Mouse (Mus musculus): ENCODE results near the gene B3galt1. TPM values are rescaled to one million over a fixed set of nuclear protein-coding genes. Genes with fewer than 3 reads are reported as not detected.

Gene B3galt1
- polyA plus RNA-seq, 1 experiment from 2014 or later = 12.8 TPM

DNA sequence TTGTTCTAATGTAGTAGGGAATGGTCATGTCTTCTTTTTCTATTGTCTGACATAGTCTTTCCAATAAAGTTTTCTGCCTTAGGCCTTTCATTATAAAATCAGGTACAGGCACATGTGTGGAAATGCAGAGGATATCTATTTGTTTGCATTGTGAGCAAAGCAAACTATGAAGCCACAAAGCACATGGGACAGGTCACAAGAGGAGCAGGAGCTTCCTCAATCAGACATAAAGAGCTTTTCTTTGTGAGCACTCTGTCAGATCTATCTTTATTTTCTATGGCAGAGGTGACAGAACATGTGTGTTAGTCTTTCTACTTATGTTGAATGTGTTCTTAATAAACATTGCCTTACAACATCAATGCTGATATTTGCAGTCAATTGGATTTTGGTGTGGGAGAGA is 410.1 kb downstream of the B3galt1 start:
- Histone ChIP-seq H3K4me1 (replicated peaks) (peaks cover 11% of the 10 kb centered on the region; the same call in 1 of the 2 replicates), H3K27ac (no peak overlapping the region), H3K27me3 (ENCODE audit: insufficient read depth, poor library complexity, severe bottlenecking) (no peaks in the 10 kb centered on the region), H3K9me3 (no peaks in the 10 kb centered on the region), H3K4me3 (no peak overlapping the region), H3K36me3 (no peaks in the 10 kb centered on the region)
- no peak for DNase-seq (ENCODE audit: low spot score)

DNA sequence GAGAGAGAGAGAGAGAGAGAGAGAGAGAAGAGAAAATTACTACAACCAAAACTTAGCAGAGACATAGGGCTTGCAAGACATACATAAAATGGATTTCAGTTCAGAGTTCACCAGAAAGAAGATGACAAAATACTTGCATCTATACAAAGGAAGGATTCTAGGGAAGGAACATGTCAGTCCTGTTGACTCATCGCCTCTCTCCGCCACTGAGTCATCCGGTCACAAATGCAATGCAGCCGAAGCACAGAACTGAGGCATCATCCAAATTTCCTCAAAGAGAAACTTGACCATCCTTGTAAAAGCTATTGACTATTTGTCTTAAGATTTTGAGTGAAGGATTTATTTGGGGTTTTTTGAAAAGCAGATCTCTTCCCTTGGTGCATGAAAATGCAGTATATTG is 410.8 kb downstream of the B3galt1 start:
- H3K27ac ChIP-seq = no peak overlapping the region
- no peaks in the 10 kb centered on the region for H3K36me3 ChIP-seq
- H3K9me3 ChIP-seq = no peaks in the 10 kb centered on the region
- H3K4me3 ChIP-seq = no peak overlapping the region
- 93% methylated on average over 4 of the region's 4 CpGs for WGBS
- no peak for DNase-seq (ENCODE audit: low spot score)
- H3K4me1 ChIP-seq (replicated peaks) = peaks cover 11% of the 10 kb centered on the region; the same call in 1 of the 2 replicates
- H3K27me3 ChIP-seq (ENCODE audit: insufficient read depth, poor library complexity, severe bottlenecking) = no peaks in the 10 kb centered on the region

DNA sequence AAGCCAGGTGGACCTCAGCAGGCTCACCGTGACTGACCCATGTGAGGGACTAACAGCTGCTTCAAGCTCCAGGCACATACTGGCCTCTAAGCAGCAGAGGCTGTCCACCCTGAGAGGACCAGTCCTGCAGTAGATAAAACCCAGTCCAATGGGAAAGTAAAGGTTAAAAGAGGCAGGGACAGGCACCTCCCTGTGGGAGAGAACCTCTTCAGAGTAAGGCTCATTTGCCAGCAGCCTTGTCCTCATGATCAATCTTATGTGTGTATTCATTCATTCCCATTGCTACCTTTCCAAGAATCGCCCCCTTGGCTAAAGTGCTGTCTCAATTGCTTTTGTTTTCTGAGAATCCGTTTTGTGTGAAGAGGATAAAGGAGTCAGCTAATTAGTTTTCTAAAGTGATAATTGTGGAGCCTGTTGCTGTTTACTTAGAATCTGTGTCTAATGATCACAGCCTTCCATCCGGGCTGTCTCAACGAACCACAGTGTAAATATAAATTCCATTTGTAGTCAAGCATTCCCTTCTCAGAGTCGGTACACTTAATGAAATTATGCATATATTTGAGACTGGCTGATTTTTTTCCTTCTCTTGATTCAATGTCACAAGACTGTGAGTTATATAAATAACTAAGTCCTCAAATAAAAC is 412.1 kb downstream of the B3galt1 start:
- DNase-seq (ENCODE audit: low spot score) = no peak
- no peak overlapping the region for H3K4me3 ChIP-seq
- H3K9me3 ChIP-seq = no peaks in the 10 kb centered on the region
- no peak overlapping the region for H3K27ac ChIP-seq
- H3K36me3 ChIP-seq = no peaks in the 10 kb centered on the region
- 64% methylated on average over 6 of the region's 6 CpGs for WGBS
- H3K4me1 ChIP-seq (replicated peaks) = peaks cover 10% of the 10 kb centered on the region; the same call in 1 of the 2 replicates
- H3K27me3 ChIP-seq (ENCODE audit: insufficient read depth, poor library complexity, severe bottlenecking) = no peaks in the 10 kb centered on the region

DNA sequence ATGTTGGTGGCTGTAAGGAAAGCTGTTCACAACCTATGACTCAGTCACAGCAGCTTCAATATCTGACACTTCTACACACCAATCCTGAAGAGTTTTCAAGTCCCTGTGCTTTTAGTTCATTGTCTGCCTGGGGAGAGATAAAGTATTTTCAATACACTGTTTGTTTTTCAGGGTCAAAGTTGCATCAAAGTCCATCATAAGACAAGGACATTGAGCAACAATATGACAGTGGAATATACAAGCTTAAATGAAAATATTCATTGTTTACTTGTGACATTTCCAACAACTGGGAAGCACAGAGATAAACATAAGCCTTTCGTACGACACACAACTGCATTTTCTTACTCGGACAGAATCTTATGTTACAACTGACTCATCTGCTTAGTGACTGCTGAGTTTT is 417.9 kb downstream of the B3galt1 start:
- DNase-seq (ENCODE audit: low spot score) = no peak
- Histone ChIP-seq H3K27ac (no peak overlapping the region), H3K4me1 (replicated peaks) (no peaks in the 10 kb centered on the region), H3K36me3 (no peaks in the 10 kb centered on the region), H3K27me3 (ENCODE audit: insufficient read depth, poor library complexity, severe bottlenecking) (no peaks in the 10 kb centered on the region), H3K4me3 (no peak overlapping the region), H3K9me3 (no peaks in the 10 kb centered on the region)
- 94% methylated on average over 3 of the region's 3 CpGs for WGBS

DNA sequence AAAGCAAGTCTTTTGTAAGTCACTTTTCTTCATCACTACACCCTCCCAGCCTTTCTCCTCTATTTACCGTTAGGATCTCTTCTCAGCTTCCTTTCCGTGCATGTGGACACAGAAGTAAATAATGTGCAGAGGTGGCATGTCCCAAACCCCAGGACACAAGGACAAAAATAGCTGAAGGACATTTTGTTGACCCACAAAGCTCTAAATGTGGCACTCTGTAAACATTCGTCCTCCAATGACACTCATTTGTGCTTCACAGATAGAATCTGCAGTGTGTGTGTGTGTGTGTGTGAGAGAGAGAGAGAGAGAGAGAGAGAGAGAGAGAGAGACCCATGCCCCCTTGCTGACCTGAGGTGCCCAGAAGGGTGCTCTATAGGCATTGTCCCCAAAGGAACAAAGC is 419.5 kb downstream of the B3galt1 start:
- H3K27me3 ChIP-seq (ENCODE audit: insufficient read depth, poor library complexity, severe bottlenecking) = no peaks in the 10 kb centered on the region
- H3K4me1 ChIP-seq (replicated peaks) = no peaks in the 10 kb centered on the region
- no peak for DNase-seq (ENCODE audit: low spot score)
- no peak overlapping the region for H3K27ac ChIP-seq
- no peaks in the 10 kb centered on the region for H3K36me3 ChIP-seq
- no peaks in the 10 kb centered on the region for H3K9me3 ChIP-seq
- 83% methylated on average over 3 of the region's 3 CpGs for WGBS
- H3K4me3 ChIP-seq = no peak overlapping the region

- H3K9me3 ChIP-seq = no peaks in the 10 kb centered on the region
- no peak overlapping the region for H3K4me3 ChIP-seq
- no peak for DNase-seq (ENCODE audit: low spot score)
- no peaks in the 10 kb centered on the region for H3K4me1 ChIP-seq (replicated peaks)
- H3K36me3 ChIP-seq = no peaks in the 10 kb centered on the region
- no peak overlapping the region for H3K27ac ChIP-seq
- 95% methylated on average over 1 of the region's 1 CpGs for WGBS
- no peaks in the 10 kb centered on the region for H3K27me3 ChIP-seq (ENCODE audit: insufficient read depth, poor library complexity, severe bottlenecking)
Measured at GRCm38 (mm10) chr2:67993421-67993820, 427.8 kb downstream of the B3galt1 start.

DNA sequence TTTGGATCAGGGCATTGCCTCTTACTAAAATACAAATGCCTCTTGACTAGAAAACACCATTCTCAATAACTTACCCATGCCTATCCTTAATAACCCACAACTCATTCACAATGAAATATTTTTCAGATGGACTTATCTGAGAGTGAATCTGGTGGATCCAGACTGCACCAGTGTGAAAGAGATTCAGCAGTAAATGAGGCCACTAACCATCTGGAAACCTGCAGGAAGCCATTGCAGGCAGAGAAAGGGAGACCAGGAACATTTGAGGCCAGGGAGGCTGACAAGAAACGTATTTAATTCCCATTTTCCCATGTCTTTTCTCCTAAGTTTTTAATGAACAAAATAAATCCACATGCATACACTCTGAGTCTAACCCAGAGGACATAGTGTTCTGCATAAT is 437.4 kb downstream of the B3galt1 start:
- no peaks in the 10 kb centered on the region for H3K36me3 ChIP-seq
- no peaks in the 10 kb centered on the region for H3K4me1 ChIP-seq (replicated peaks)
- 74% methylated on average over 1 of the region's 1 CpGs for WGBS
- no peak for DNase-seq (ENCODE audit: low spot score)
- H3K27ac ChIP-seq = no peak overlapping the region
- no peaks in the 10 kb centered on the region for H3K27me3 ChIP-seq (ENCODE audit: insufficient read depth, poor library complexity, severe bottlenecking)
- no peaks in the 10 kb centered on the region for H3K9me3 ChIP-seq
- H3K4me3 ChIP-seq = no peak overlapping the region

GRCm38 (mm10) chr2:68005210-68005609 is 439.5 kb downstream of the B3galt1 start:
- DNase-seq (ENCODE audit: low spot score) = no peak
- Histone ChIP-seq H3K27me3 (ENCODE audit: insufficient read depth, poor library complexity, severe bottlenecking) (no peaks in the 10 kb centered on the region), H3K4me1 (replicated peaks) (no peaks in the 10 kb centered on the region), H3K27ac (no peak overlapping the region), H3K36me3 (no peaks in the 10 kb centered on the region), H3K4me3 (no peak overlapping the region), H3K9me3 (no peaks in the 10 kb centered on the region)
- WGBS = 94% methylated on average over 9 of the region's 9 CpGs

- H3K27ac ChIP-seq = no peak overlapping the region
- no peaks in the 10 kb centered on the region for H3K36me3 ChIP-seq
- no peaks in the 10 kb centered on the region for H3K9me3 ChIP-seq
- no peaks in the 10 kb centered on the region for H3K27me3 ChIP-seq (ENCODE audit: insufficient read depth, poor library complexity, severe bottlenecking)
- no peaks in the 10 kb centered on the region for H3K4me1 ChIP-seq (replicated peaks)
- H3K4me3 ChIP-seq = no peak overlapping the region
- DNase-seq (ENCODE audit: low spot score) = no peak
- WGBS = 91% methylated on average over 7 of the region's 7 CpGs
Measured at GRCm38 (mm10) chr2:68005711-68006110, 440.0 kb downstream of the B3galt1 start.

- Histone ChIP-seq H3K4me1 (replicated peaks) (no peaks in the 10 kb centered on the region), H3K27me3 (ENCODE audit: insufficient read depth, poor library complexity, severe bottlenecking) (no peaks in the 10 kb centered on the region), H3K27ac (no peak overlapping the region), H3K4me3 (no peak overlapping the region), H3K36me3 (no peaks in the 10 kb centered on the region), H3K9me3 (no peaks in the 10 kb centered on the region)
- no peak for DNase-seq (ENCODE audit: low spot score)
- 90% methylated on average over 4 of the region's 4 CpGs for WGBS
Measured at GRCm38 (mm10) chr2:68011336-68011735, 445.7 kb downstream of the B3galt1 start.

GRCm38 (mm10) chr2:68020251-68020680 is 454.6 kb downstream of the B3galt1 start:
- H3K9me3 ChIP-seq = no peaks in the 10 kb centered on the region
- no peak for DNase-seq (ENCODE audit: low spot score)
- no peak overlapping the region for H3K27ac ChIP-seq
- H3K27me3 ChIP-seq (ENCODE audit: insufficient read depth, poor library complexity, severe bottlenecking) = no peaks in the 10 kb centered on the region
- no peaks in the 10 kb centered on the region for H3K36me3 ChIP-seq
- no peaks in the 10 kb centered on the region for H3K4me1 ChIP-seq (replicated peaks)
- 93% methylated on average over 5 of the region's 5 CpGs for WGBS
- no peak overlapping the region for H3K4me3 ChIP-seq

DNA sequence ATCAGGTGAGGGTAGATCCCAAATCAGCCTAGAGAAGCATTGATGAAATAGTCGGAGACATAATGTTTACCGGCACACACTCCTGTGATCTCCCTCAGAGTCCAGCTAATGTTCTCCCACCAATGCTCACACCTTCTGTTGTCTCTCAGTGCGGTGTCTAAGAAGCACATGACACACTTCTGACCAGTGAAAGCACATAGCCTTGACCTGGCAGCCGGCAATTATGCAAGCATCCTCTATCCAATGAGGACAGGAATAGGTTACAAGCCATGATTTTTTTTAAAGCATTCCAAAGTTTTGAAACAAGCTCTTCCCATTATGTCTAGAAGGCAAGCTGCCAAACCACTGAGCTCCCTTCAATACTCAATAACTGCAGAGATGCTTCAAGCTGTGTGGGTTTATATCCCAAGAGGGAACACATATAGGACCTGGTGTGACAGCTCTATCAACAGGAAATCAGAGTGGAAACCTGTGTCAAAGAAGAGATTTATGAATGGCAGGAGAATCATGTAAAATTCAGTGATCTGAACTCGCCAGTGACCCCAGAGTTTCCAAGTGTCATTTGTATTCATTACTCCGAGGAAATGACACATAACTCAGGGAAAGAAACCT is 456.0 kb downstream of the B3galt1 start:
- no peak for DNase-seq (ENCODE audit: low spot score)
- Histone ChIP-seq H3K4me3 (no peak overlapping the region), H3K27ac (no peak overlapping the region), H3K27me3 (ENCODE audit: insufficient read depth, poor library complexity, severe bottlenecking) (no peaks in the 10 kb centered on the region), H3K4me1 (replicated peaks) (no peaks in the 10 kb centered on the region), H3K36me3 (no peaks in the 10 kb centered on the region), H3K9me3 (no peaks in the 10 kb centered on the region)
- 89% methylated on average over 6 of the region's 6 CpGs for WGBS

DNA sequence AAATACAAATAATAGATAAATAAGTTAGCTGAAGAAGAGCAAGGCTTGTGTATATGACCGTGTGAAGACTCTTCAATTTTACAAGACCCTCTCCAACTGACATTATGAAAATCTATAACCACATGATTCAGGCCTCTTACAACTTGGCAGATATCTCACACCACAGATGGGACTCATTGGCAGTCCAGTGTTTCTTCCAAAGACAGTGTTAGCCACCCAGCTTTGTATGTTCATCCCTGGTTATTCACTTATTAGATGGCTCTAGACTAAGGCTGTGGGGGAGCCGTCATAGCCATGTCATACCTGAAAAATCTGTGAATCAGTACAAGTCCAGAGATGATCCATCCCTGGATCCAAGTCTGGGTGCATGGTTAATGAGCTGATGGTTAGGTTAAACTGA is 463.1 kb downstream of the B3galt1 start:
- Histone ChIP-seq H3K9me3 (no peaks in the 10 kb centered on the region), H3K27me3 (ENCODE audit: insufficient read depth, poor library complexity, severe bottlenecking) (no peaks in the 10 kb centered on the region), H3K36me3 (no peaks in the 10 kb centered on the region), H3K4me3 (no peak overlapping the region), H3K27ac (no peak overlapping the region), H3K4me1 (replicated peaks) (no peaks in the 10 kb centered on the region)
- WGBS = 97% methylated on average over 2 of the region's 2 CpGs
- DNase-seq (ENCODE audit: low spot score) = no peak

DNA sequence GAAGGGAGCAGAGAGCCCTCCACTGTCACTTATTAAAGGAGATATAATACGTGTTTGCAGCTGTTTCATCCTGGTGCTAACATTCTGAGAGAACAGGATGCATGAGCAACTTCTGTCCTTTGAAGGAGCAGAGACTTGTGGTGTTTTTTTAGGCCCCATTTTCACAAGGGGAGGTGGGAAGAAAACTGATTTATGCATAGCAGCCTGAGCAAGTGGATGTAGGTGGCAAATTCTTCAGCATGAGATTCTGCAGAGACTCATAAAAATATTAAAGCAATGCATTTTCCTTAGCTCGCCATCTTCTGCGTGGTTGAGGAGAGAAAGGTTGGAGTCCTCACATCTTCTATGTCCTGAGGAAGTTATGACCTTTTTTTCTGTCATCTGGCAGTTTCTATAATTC is 469.0 kb downstream of the B3galt1 start:
- WGBS = 87% methylated on average over 3 of the region's 3 CpGs
- H3K9me3 ChIP-seq = no peaks in the 10 kb centered on the region
- H3K4me1 ChIP-seq (replicated peaks) = no peaks in the 10 kb centered on the region
- H3K27ac ChIP-seq = no peak overlapping the region
- H3K27me3 ChIP-seq (ENCODE audit: insufficient read depth, poor library complexity, severe bottlenecking) = no peaks in the 10 kb centered on the region
- H3K36me3 ChIP-seq = no peaks in the 10 kb centered on the region
- no peak for DNase-seq (ENCODE audit: low spot score)
- H3K4me3 ChIP-seq = no peak overlapping the region

All from hindbrain, embryonic 10.5 days (tissue).